Mouse (Mus musculus): ENCODE measurements at regions not wholly inside any gene's neighbourhood (a gene's known extent, or its start where the extent isn't known, plus 50 kb on each side); places are given as distances from the start of the nearest gene placed in this dataset.
A peak's percentile ranks its signal among the peaks of the same experiment; 100 is the strongest.

DNA sequence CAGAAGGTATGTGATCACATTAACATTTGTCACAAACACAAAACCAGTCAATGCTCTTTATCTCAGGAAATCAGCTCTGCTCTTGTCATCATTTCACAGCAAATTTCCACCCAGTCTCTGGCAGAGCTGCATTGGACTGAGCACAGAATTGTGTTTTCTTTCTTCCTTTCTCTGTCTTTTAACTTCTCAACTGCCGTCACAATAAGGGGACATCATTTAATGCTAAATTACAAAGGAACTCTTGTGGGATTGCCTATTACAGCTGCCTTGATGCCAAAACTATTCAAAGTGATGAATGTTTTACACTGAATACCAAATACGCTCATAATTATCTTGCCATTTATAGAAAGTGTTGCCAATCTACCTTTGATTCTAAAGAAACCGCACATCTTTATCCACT, 424.9 kb upstream of the Fign start:
- Histone ChIP-seq H3K4me3 (no peak overlapping the region), H3K27ac (replicated peaks) (no peak overlapping the region), H3K4me2 (no peak overlapping the region), H3K27me3 (no peaks in the 10 kb centered on the region), H3K4me1 (replicated peaks) (peaks cover 12% of the 10 kb centered on the region), H3K36me3 (no peaks in the 10 kb centered on the region), H3K9ac (no peak overlapping the region), H3K9me3 (no peaks in the 10 kb centered on the region)
- 33% methylated on average over 3 of the region's 3 CpGs for WGBS
- no peak for ATAC-seq (ENCODE audit: low read depth)

DNA sequence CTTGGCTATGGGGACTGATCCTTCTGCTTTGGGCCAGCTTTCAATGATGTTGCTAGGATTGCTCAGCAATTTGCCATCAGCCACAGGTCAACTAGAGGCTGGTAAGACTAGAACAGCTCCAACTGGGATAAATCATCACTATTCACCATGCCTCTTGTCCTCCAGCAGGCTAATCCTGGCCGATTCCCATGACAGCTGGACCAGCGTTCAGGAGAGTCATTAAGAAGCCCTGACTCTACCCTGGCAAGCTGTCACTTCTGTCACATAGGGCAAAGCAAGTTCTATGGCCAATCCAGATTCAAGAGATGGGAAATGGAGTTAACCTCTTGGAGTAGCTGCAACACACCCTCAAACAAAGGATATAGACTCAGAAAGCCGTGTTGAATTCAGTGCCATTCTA, 424.4 kb upstream of the Fign start:
- H3K9ac ChIP-seq, result no peak overlapping the region
- H3K27ac ChIP-seq (replicated peaks), result no peak overlapping the region
- no peak overlapping the region for H3K4me3 ChIP-seq
- no peaks in the 10 kb centered on the region for H3K27me3 ChIP-seq
- H3K4me1 ChIP-seq (replicated peaks), result peaks cover 12% of the 10 kb centered on the region
- no peak for ATAC-seq (ENCODE audit: low read depth)
- no peak overlapping the region for H3K4me2 ChIP-seq
- no peaks in the 10 kb centered on the region for H3K36me3 ChIP-seq
- WGBS, result 43% methylated on average over 3 of the region's 3 CpGs
- no peaks in the 10 kb centered on the region for H3K9me3 ChIP-seq

DNA sequence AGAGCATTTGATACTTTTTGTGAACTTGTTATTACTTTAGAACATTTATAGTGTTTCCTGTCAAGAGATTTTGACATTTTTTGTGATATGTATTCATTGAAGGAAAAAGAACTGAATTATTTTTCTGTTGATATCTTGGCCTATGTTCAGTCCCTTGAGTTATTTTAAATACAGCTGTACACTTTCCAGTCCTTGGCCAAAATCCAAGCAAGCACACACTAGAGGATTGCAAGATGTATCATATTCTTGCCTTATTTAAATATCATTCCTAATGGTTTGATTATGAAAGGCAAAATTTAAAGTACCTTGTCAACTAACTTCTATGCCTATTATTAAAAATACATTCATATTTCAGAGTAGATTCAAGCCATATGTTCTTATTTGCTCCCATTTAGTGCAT, 397.9 kb upstream of the Fign start:
- ATAC-seq (ENCODE audit: low read depth), result no peak
- no peaks in the 10 kb centered on the region for H3K4me1 ChIP-seq (replicated peaks)
- H3K4me3 ChIP-seq, result no peak overlapping the region
- H3K4me2 ChIP-seq, result no peak overlapping the region
- H3K27me3 ChIP-seq, result no peaks in the 10 kb centered on the region
- no peak overlapping the region for H3K27ac ChIP-seq (replicated peaks)
- no peaks in the 10 kb centered on the region for H3K36me3 ChIP-seq
- H3K9ac ChIP-seq, result no peak overlapping the region
- H3K9me3 ChIP-seq, result no peaks in the 10 kb centered on the region; the same call in 1 of the 2 replicates

DNA sequence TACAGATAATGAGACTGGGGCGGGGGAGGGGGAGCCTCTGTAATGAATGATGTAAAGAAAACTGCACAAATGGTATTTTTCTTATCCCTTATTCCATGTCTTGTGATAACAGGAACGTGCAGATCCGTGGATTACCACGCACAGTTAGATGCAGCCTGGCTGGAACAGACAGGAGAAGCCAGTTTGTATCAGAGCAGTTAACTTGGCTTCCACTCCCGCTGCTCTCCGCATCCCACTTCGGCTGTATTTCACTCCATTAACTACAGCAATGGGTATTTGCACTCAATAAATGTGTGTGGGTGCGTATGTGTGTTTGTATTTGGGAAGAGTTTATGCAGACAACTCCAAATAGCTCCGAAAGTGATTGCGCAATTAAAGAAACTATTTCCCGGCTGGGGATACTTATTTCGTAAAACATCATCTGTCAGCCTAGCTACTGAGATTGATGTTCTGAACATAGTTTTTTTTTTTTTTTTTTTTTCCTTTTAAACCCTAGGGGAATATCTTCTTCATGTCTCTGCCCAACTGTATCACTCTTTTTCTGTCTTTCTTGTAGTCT, 368.7 kb upstream of the Fign start:
- Histone ChIP-seq H3K4me2 (no peak overlapping the region), H3K4me3 (no peak overlapping the region), H3K27ac (replicated peaks) (0 out of 2 replicates have a peak overlapping the region, but pooled peaks have one; percentile 7), H3K9me3 (no peaks in the 10 kb centered on the region), H3K36me3 (no peaks in the 10 kb centered on the region), H3K4me1 (replicated peaks) (peaks cover 21% of the 10 kb centered on the region), H3K9ac (no peak overlapping the region), H3K27me3 (no peaks in the 10 kb centered on the region)
- WGBS, result 54% methylated on average over 12 of the region's 12 CpGs
- ATAC-seq (ENCODE audit: low read depth), result no peak

DNA sequence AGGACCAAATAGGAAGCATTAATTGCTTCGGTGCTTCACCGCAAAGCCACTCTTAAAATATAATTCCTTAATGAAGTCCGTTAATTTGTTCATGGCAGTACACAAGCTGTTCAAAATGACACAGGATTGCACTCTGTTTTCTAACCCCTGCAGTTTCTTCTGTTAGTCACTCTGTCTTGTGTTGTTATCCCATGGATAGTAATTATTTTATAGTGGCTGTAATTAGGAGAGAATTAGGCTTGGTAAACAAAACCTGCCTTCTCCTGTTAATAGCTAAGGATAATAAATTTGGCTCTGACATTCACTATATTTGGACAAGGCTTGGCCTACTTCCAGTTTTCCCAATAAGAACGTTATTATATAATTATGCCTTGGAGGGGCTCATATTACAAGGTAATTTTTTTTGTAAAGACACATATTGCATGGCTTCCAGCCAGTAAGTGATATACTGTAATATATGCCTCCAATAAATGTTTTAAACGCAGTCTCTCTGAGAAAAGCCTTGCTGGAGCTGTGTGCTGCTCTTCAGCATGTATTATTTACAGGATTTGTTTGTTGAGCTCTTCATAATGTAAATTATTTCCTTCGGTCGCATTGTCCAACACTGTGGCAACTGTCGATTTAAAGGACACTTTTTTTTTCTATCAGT, 364.8 kb upstream of the Fign start:
- Histone ChIP-seq H3K4me2 (no peak overlapping the region), H3K27ac (replicated peaks) (peak overlapping the region; percentile 42; the same call in 1 of the 2 replicates), H3K27me3 (no peaks in the 10 kb centered on the region), H3K9ac (no peak overlapping the region), H3K9me3 (no peaks in the 10 kb centered on the region), H3K4me1 (replicated peaks) (peaks cover 23% of the 10 kb centered on the region), H3K36me3 (no peaks in the 10 kb centered on the region), H3K4me3 (no peak overlapping the region)
- peak; percentile 89 for ATAC-seq (ENCODE audit: low read depth)
- WGBS, result 29% methylated on average over 8 of the region's 8 CpGs

DNA sequence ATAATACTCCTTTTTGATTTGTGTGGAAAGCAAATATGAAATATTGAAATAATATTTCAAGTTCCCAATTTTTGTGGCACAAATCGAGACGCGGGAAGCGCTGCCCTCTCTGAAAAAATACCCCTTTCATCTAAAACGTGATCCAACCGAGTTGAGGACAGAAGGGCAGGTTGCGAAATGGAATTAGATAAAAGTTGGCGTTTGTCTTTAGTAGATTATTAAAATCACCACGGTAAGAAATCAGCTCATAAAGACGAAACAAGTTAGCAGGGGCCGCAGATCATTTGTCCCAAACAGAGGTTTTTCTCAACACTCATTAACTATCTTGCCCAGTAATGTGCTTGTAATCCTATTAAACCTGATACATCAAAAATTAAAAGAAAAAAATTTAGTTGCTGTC, 364.2 kb upstream of the Fign start:
- Histone ChIP-seq H3K4me3 (no peak overlapping the region), H3K9me3 (no peaks in the 10 kb centered on the region), H3K9ac (no peak overlapping the region), H3K27ac (replicated peaks) (peak overlapping the region; percentile 42), H3K27me3 (no peaks in the 10 kb centered on the region), H3K4me1 (replicated peaks) (peaks cover 23% of the 10 kb centered on the region), H3K36me3 (no peaks in the 10 kb centered on the region), H3K4me2 (no peak overlapping the region)
- ATAC-seq (ENCODE audit: low read depth), result no peak
- WGBS, result 64% methylated on average over 11 of the region's 11 CpGs

DNA sequence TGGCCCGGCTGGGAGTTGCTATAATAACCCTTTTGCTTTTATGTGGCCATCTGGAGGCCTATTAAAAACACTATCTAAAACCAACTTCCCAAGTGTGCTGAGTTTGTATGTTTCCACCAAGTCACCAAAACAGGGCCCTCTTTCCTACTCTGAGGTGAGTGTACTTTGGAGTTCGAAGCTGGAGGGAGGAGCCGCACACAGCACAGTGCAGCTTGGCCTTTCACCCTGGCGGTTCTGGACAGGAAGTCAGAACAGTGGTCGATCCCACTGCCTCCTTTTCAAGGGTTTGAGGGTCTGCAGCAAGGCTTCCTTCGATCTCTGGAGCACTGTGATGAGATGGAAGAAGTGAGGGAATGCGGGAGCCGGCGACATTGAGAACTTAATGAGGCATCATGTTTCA, 363.8 kb upstream of the Fign start:
- Histone ChIP-seq H3K27me3 (no peaks in the 10 kb centered on the region), H3K9me3 (no peaks in the 10 kb centered on the region), H3K4me3 (no peak overlapping the region), H3K4me1 (replicated peaks) (peaks cover 23% of the 10 kb centered on the region), H3K9ac (no peak overlapping the region), H3K27ac (replicated peaks) (peak overlapping the region; percentile 42), H3K4me2 (no peak overlapping the region), H3K36me3 (no peaks in the 10 kb centered on the region)
- whole genome bisulfite sequencing, result 65% methylated on average over 9 of the region's 9 CpGs
- no peak for ATAC-seq (ENCODE audit: low read depth)

DNA sequence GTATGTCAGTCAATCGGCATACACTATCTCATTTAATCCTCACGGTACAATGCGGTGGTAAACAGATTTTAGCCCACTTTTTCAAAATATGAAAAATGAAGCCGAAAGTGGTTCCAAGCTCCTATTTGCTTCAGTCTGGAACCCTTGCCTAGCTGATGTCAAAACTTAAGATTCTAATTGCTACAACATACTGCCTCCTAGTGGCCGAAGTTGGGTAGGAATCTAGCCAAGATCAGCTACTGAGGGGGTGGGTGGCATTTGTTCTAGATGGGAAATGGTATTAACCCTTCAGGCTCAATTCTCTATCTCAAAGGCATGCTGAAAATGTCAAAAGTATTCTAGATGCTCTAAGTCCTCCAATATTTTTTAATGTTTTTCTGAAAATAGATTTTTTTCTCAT, 360.3 kb upstream of the Fign start:
- H3K27ac ChIP-seq (replicated peaks), result no peak overlapping the region
- 59% methylated on average over 5 of the region's 5 CpGs for WGBS
- ATAC-seq (ENCODE audit: low read depth), result no peak

DNA sequence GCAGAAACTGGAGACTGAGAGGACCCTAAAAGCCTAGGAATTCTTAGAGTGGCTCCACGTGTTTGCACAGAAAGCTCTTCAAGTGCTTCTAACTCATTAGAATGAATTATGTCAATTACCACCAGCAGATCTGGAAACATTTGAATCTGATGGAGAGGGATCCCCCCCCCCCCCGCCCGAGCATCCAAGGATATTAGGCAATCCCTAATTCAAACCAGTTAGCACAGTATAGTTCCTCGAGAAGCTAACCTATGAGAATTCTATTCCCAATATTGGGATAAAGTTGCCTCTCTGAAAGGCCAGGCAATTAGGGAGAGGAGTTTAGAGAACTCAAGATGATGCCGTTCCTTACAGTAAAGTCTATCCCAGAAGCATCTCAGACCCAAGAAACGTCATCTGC, 354.9 kb upstream of the Fign start:
- Histone ChIP-seq H3K4me1 (replicated peaks) (peaks cover 10% of the 10 kb centered on the region), H3K36me3 (no peaks in the 10 kb centered on the region), H3K9me3 (no peaks in the 10 kb centered on the region), H3K4me3 (no peak overlapping the region), H3K4me2 (no peak overlapping the region), H3K27ac (replicated peaks) (no peak overlapping the region), H3K9ac (no peak overlapping the region), H3K27me3 (no peaks in the 10 kb centered on the region)
- WGBS, result 47% methylated on average over 6 of the region's 6 CpGs
- ATAC-seq (ENCODE audit: low read depth), result 0 out of 2 replicates have a peak, but pooled peaks have one; percentile 51

More for the DNA sequence above, 360.3 kb upstream of the Fign start:
- H3K4me3 ChIP-seq, result no peak overlapping the region
- H3K36me3 ChIP-seq, result no peaks in the 10 kb centered on the region
- H3K9ac ChIP-seq, result no peak overlapping the region
- no peak overlapping the region for H3K4me2 ChIP-seq
- no peaks in the 10 kb centered on the region for H3K9me3 ChIP-seq
- H3K27me3 ChIP-seq, result no peaks in the 10 kb centered on the region
- peaks cover 12% of the 10 kb centered on the region for H3K4me1 ChIP-seq (replicated peaks)

DNA sequence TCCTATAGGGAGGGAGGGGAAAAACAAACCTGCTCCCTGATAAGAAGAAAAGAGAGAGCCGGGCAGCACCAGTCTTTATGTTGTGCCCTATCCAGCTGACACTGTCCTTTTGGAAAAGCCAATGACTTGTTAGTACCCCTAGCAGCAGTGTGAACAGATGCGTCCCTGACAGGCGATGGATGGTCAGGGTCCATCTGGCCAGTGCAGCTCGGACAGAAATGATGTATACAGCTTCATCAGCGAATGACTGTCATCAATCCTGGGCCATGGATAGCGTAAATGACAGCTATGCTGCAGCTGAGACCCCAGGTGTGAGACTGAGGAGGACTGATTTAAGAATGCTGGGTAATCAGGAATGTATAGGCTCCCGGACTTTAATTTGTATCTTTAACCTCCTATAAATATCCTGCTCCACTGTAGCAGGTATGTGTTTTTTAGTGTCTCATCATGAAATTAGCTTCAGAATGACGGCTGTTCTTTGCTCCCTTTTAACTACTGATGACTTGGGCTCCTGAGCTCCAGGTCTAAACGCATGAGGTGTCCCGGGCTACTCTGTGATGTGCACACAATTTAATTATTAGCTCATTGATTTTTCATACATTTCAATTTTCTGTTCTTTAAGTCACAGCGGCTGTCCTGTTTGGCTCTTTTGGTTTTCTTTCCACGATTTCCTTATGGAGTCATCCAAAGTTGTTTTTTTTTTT, 353.9 kb upstream of the Fign start:
- Histone ChIP-seq H3K4me2 (peak overlapping the region; percentile 36), H3K27me3 (no peaks in the 10 kb centered on the region), H3K4me3 (no peak overlapping the region), H3K9me3 (no peaks in the 10 kb centered on the region), H3K4me1 (replicated peaks) (peaks cover 10% of the 10 kb centered on the region), H3K27ac (replicated peaks) (peak overlapping the region; percentile 63), H3K9ac (0 out of 2 replicates have a peak overlapping the region, but pooled peaks have one; percentile 49), H3K36me3 (no peaks in the 10 kb centered on the region)
- WGBS, result 30% methylated on average over 12 of the region's 12 CpGs
- peak; percentile 90 for ATAC-seq (ENCODE audit: low read depth)

DNA sequence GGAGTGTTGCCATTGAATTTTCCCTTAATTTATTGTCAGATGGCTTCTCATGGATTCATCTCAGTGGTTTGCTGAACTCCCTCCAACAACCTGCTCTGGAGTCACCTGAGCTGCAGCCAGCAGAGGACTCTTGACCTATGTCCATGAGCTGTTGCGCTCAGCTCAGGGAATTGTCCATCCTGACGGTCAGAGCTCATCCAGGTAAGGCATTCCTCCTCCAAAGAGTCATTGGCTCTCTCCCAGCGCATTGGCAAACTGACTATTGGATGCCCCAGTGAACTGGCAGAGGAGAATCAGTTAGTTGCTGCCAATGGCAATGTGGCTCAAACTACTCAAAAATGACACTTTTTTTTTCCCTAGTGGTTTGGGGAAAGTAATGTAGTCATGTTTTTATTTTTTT, 345.3 kb upstream of the Fign start:
- Histone ChIP-seq H3K27ac (replicated peaks) (no peak overlapping the region), H3K9ac (no peak overlapping the region), H3K4me3 (no peak overlapping the region), H3K4me1 (replicated peaks) (peaks cover 3% of the 10 kb centered on the region; the same call in 1 of the 2 replicates), H3K4me2 (no peak overlapping the region), H3K9me3 (no peaks in the 10 kb centered on the region), H3K36me3 (no peaks in the 10 kb centered on the region), H3K27me3 (no peaks in the 10 kb centered on the region)
- WGBS, result 88% methylated on average over 3 of the region's 3 CpGs
- ATAC-seq (ENCODE audit: low read depth), result no peak

DNA sequence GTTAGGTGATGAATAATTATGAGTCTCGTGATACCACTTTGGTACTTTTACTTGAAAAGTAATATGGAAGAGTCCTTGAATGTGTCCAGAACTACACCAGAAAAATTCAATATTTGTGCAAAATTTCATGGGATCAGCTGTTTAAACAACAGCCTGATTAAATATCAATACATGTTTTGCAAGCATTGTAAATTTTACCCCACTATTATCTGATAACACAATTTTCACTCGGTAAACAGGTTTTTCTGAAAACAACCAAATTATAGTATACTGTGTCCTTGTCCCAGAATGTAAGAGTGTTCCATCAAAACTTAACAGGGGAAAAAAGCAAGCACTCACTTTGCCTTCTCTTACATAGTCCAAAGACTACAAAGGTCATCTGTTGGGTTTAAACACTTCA, 343.1 kb upstream of the Fign start:
- WGBS, result 84% methylated on average over 2 of the region's 2 CpGs
- Histone ChIP-seq H3K27ac (replicated peaks) (no peak overlapping the region), H3K9me3 (no peaks in the 10 kb centered on the region), H3K36me3 (no peaks in the 10 kb centered on the region), H3K27me3 (no peaks in the 10 kb centered on the region), H3K4me2 (no peak overlapping the region), H3K4me3 (no peak overlapping the region), H3K9ac (no peak overlapping the region), H3K4me1 (replicated peaks) (peaks cover 3% of the 10 kb centered on the region; the same call in 1 of the 2 replicates)
- no peak for ATAC-seq (ENCODE audit: low read depth)
